Mouse (Mus musculus): ENCODE data around the gene Dclk2.

DNA sequence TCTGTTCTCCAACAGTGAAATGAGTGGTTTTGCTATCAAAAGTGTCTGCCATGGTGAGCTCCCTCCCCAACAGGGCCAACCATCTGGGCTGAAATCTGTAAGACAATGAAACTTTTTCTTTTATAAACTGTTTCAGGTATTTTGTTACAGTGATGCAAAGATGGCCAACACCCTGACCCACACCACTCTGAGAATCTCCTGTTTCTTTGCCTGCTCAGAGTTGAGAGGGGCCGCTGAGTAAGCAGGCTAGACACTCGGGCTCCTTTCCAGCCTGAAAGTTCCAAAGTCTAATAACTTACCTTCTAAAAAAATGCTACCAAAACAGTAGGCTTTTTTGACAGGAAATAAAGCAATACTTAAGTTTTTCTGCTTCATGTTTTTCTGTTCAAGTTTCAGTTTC is 78.2 kb downstream of the Dclk2 start:
- no peak for TF ChIP-seq POLR2A (IDR thresholded peaks at IDR 0.05; ENCODE audit: low read depth, low read length)
- TF ChIP-seq CTCF (conservative IDR thresholded peaks at IDR 0.05; ENCODE audit: insufficient read depth, insufficient read length, low read depth, low read length), result no peak

Data from kidney, adult 2 months (tissue).